Mouse (Mus musculus): ENCODE results near the gene Sbk2. TPM values are rescaled to one million over a fixed set of nuclear protein-coding genes. Genes with fewer than 3 reads are reported as not detected.
A peak's percentile ranks its signal among the peaks of the same experiment; 100 is the strongest.
"Not testable (repeated sequence)": the region's sequence is repeated elsewhere in the genome, so short reads cannot be mapped to it uniquely, and the experiment has no call there.

Gene Sbk2
- polyA plus RNA-seq (2014; fragmentation: Nextera tagmentation; extraction: Ambion mirVana), result not detected in 2 replicates

DNA sequence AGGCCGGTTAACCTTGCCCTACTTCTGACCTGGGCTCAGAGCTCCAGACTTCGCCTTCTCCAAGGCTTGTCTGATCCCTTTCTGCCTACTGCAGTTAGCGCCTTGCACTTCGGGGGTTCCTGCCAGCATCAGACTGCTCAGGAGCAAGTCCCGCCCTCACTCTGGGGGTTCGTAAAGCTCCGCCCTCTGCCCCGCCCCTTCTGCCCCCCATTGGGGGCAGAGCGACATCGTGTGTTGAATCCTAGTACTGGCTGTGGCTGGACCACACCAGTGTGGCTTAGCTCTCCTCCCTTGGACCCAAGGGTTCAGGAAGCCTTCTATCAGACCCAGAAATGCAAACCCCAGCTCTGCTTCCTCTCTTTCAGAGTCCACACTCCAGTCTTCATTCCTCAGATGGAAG, at the start of gene Sbk2:
Gene Sbk2, minus strand, starts transcription at position 135 of the 400 bp plus-strand sequence.
- Histone ChIP-seq H3K9me3 (ENCODE audit: control insufficient read depth, low read length) (no peaks in the 10 kb centered on the region), H3K36me3 (ENCODE audit: control insufficient read depth, insufficient read depth, low read length) (no peaks in the 10 kb centered on the region), H3K9ac (ENCODE audit: low read length) (no peak within 1 kb of the TSS), H3K4me2 (ENCODE audit: low read depth) (no peak within 1 kb of the TSS), H3K4me3 (ENCODE audit: low read depth, low read length) (no peak within 1 kb of the TSS), H3K4me1 (ENCODE audit: control insufficient read depth, insufficient read depth, low read length) (no peaks in the 10 kb centered on the region), H3K27ac (ENCODE audit: low read depth, low read length) (no peak within 1 kb of the TSS), H3K27me3 (ENCODE audit: control insufficient read depth, insufficient read depth, low read length) (no peaks in the 10 kb centered on the region)
- ATAC-seq (ENCODE audit: insufficient read depth, low FRiP score, low TSS enrichment) (0 out of 2 replicates have a peak, but pooled peaks have one; percentile 20), DNase-seq (ENCODE audit: low spot score) (peak; percentile 60)
- WGBS, result 4% methylated on average over 10 of the region's 10 CpGs

DNA sequence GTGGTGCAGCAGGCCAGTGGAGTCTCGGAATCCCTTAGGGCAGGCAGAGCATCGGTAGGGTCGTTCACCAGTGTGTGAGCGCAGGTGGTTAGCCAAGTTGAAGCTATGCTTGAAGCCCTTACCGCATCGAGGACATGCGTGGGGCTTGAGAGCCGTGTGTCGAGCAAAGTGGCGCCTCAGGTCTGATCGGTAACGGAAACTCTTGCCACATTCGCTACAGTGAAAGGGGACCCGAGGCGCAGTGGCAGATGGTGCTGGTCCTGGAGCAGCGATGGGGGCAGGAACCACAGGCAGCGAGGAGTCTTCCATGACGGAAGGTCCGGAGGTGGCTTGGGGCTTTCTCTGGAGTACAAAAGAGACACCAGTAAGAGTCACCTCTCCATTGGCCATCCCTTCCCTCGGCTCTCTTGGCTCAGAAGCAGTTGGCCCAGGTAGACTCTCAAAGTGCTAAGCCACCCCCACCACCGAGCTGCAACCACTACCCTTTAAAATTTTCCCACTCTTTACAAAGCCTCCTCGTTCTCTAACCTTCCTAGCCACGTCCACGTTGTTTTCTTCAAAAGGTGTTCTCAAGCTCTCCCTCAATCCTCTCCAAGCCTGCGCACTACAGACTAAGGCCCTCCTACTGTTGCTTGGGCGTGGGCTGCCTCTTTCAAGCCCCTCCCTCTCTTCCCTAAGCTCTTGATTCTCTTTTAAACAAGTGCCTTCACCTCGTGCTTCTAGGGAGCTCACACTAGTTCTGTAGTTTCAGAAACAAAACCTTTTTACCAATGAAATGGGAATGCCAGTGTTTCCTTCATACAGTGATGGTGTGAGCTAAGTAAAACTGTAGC, 48.7 kb upstream of the Sbk2 start:
- Histone ChIP-seq H3K27ac (ENCODE audit: low read depth, low read length) (no peak overlapping the region), H3K4me2 (ENCODE audit: low read depth) (no peak overlapping the region), H3K9ac (ENCODE audit: low read length) (no peak overlapping the region), H3K36me3 (ENCODE audit: control insufficient read depth, insufficient read depth, low read length) (peaks cover 34% of the 10 kb centered on the region), H3K9me3 (ENCODE audit: control insufficient read depth, low read length) (no peaks in the 10 kb centered on the region), H3K4me1 (ENCODE audit: control insufficient read depth, insufficient read depth, low read length) (peaks cover 7% of the 10 kb centered on the region; the same call in 1 of the 2 replicates), H3K27me3 (ENCODE audit: control insufficient read depth, insufficient read depth, low read length) (no peaks in the 10 kb centered on the region), H3K4me3 (ENCODE audit: low read depth, low read length) (no peak overlapping the region)
- ATAC-seq (ENCODE audit: insufficient read depth, low FRiP score, low TSS enrichment), result no peak
- 91% methylated on average over 27 of the region's 27 CpGs for WGBS
- no peak for DNase-seq (ENCODE audit: low spot score)

DNA sequence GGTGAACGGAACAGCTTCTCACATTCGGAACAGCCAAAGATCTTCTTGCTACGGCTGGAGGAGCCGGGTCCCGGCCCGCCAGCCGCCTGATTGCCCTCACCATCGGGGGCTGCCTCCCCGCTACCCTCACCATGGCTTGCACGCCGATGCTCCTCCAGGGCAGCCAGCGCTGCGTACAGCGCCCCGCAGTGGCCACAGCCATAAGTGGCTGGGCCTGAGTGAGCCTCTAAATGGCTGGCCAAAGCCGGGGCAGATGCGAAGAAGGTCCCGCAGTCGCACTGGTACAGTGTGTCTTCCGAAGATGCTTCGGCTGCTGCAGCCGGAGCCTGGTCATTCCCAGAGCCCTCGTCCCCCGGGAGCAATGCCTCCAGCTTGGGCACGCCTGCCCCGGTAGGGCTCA, 44.0 kb upstream of the Sbk2 start:
- no peak overlapping the region for H3K4me2 ChIP-seq (ENCODE audit: low read depth)
- H3K27ac ChIP-seq (ENCODE audit: low read depth, low read length), result no peak overlapping the region
- no peaks in the 10 kb centered on the region for H3K27me3 ChIP-seq (ENCODE audit: control insufficient read depth, insufficient read depth, low read length)
- no peak for ATAC-seq (ENCODE audit: insufficient read depth, low FRiP score, low TSS enrichment)
- DNase-seq (ENCODE audit: low spot score), result no peak
- H3K9me3 ChIP-seq (ENCODE audit: control insufficient read depth, low read length), result no peaks in the 10 kb centered on the region
- H3K9ac ChIP-seq (ENCODE audit: low read length), result no peak overlapping the region
- 0 out of 2 replicates have a peak, but pooled peaks cover under 1% of the 10 kb centered on the region for H3K4me1 ChIP-seq (ENCODE audit: control insufficient read depth, insufficient read depth, low read length)
- H3K36me3 ChIP-seq (ENCODE audit: control insufficient read depth, insufficient read depth, low read length), result peaks cover 40% of the 10 kb centered on the region
- H3K4me3 ChIP-seq (ENCODE audit: low read depth, low read length), result no peak overlapping the region
- 97% methylated on average over 26 of the region's 26 CpGs for WGBS

DNA sequence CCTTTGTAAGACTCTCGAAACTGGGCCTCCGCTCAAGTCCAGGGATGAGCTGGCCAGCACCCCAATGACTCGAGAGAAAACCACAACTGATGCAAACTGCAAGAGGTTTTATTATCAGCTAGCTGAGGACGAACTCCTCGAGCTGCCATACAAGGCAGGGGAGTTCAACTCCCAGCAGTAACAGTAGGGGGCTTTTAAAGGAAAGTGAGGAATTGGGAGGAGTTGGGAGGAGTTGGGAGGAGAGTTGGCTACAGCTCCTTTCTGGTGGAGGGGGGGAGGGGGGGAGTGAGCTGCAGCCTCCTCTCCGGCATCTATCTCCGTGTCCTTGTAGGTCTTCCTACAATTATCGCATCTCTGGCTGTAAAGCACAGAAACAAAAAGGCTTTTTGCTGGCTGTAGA, 38.7 kb upstream of the Sbk2 start:
- H3K36me3 ChIP-seq (ENCODE audit: control insufficient read depth, insufficient read depth, low read length); H3K27me3 ChIP-seq (ENCODE audit: control insufficient read depth, insufficient read depth, low read length); H3K9ac ChIP-seq (ENCODE audit: low read length); H3K4me2 ChIP-seq (ENCODE audit: low read depth); H3K4me1 ChIP-seq (ENCODE audit: control insufficient read depth, insufficient read depth, low read length); H3K4me3 ChIP-seq (ENCODE audit: low read depth, low read length); H3K27ac ChIP-seq (ENCODE audit: low read depth, low read length); H3K9me3 ChIP-seq (ENCODE audit: control insufficient read depth, low read length); DNase-seq (ENCODE audit: low spot score); ATAC-seq (ENCODE audit: insufficient read depth, low FRiP score, low TSS enrichment): not testable (repeated sequence)
- WGBS, result 72% methylated on average over 8 of the region's 8 CpGs

DNA sequence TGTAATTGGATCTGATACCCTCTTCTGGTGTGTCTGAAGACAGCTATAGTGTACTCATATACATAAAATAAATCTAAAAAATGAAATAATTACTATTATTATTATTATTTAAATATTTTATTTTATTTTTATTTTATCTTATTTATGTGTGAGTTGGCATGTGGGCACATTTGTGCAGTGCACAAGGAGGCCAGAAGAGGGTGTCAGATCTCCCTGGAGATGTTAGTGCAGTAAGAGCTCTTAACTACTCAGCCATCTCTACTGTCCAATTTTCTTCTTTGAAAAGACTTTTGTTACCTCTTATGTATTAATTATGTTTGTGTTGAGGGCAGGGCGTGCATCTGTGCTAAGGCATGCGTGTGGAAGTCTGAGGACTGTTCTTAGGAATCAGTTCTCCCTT, 35.7 kb upstream of the Sbk2 start:
- no peaks in the 10 kb centered on the region for H3K9me3 ChIP-seq (ENCODE audit: control insufficient read depth, low read length)
- ATAC-seq (ENCODE audit: insufficient read depth, low FRiP score, low TSS enrichment) (no peak), DNase-seq (ENCODE audit: low spot score) (no peak)
- no peak overlapping the region for H3K9ac ChIP-seq (ENCODE audit: low read length)
- H3K27ac ChIP-seq (ENCODE audit: low read depth, low read length), result no peak overlapping the region
- 65% methylated on average over 2 of the region's 2 CpGs for WGBS
- H3K4me3 ChIP-seq (ENCODE audit: low read depth, low read length), result no peak overlapping the region
- H3K4me1 ChIP-seq (ENCODE audit: control insufficient read depth, insufficient read depth, low read length), result peaks cover 10% of the 10 kb centered on the region
- H3K27me3 ChIP-seq (ENCODE audit: control insufficient read depth, insufficient read depth, low read length), result peaks cover 2% of the 10 kb centered on the region
- H3K36me3 ChIP-seq (ENCODE audit: control insufficient read depth, insufficient read depth, low read length), result no peaks in the 10 kb centered on the region
- no peak overlapping the region for H3K4me2 ChIP-seq (ENCODE audit: low read depth)

DNA sequence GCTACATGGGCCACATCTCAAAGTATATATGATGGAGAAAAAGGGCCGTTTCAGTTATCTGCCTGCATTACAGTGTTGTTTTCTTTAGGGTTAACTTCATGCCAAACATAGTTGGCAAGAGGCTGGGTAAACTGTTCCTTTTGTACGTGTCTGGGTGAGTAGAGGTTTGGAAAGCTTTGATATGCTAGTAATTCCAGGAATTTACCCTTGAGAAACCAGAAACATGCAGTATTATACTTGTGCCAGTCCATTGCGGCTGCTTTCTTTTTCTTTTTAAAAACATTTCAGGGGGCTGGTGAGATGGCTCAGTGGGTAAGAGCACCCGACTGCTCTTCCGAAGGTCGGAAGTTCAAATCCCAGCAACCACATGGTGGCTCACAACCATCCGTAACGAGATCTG, 32.7 kb upstream of the Sbk2 start:
- Histone ChIP-seq H3K9me3 (ENCODE audit: control insufficient read depth, low read length) (no peaks in the 10 kb centered on the region; the same call in 1 of the 2 replicates), H3K4me1 (ENCODE audit: control insufficient read depth, insufficient read depth, low read length) (peaks cover 17% of the 10 kb centered on the region), H3K4me3 (ENCODE audit: low read depth, low read length) (peak overlapping the region; percentile 72), H3K27me3 (ENCODE audit: control insufficient read depth, insufficient read depth, low read length) (peaks cover 19% of the 10 kb centered on the region), H3K27ac (ENCODE audit: low read depth, low read length) (no peak overlapping the region), H3K36me3 (ENCODE audit: control insufficient read depth, insufficient read depth, low read length) (peaks cover 7% of the 10 kb centered on the region), H3K9ac (ENCODE audit: low read length) (peak overlapping the region; percentile 91), H3K4me2 (ENCODE audit: low read depth) (peak overlapping the region; percentile 87)
- ATAC-seq (ENCODE audit: insufficient read depth, low FRiP score, low TSS enrichment), result no peak
- DNase-seq (ENCODE audit: low spot score), result no peak
- 71% methylated on average over 6 of the region's 8 CpGs for WGBS

DNA sequence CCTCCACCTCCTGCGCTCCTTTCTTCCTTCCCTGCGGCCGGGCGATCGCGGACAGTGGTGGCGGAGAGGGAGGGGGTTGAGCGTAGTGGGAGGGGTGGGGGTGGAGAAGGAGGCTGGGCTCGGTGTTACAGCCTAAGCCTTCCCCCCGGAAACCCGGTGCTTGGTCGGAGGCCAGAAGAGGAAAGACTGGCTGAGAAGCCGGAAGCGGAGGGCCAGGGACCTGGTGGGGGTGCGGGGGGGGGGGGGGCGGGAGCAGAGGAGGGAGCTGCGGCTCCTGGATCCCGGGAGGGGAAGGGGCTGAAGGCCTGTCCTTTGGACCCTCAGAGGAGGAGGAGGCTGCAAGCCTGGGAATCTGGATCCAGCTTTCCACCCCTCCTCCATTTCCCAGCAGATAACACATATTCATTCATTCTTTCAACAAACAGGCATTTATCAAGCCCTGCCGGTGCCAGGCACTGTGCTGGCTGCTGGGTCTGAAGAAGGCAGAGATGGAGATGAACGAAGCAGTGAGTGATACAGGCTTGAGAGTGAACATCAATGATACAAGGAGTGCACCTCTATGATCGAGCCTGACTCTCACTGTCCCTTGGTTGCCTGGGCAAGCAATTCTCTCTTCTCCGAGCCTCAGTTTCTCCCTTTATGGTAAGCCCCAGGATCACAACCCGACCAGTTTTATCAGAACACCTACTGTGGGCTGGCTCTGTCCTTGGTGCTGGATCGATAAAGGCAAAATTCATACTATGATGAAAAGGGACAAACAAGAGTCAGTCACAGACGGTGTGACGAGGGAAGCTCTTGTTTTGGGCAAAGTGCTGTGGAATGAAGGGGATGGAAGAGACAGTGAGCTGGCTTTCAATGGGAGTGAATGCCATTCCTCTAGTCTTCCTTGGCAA, 32.0 kb upstream of the Sbk2 start, which contains the start of gene Zfp579:
Gene Zfp579, minus strand, starts transcription at position 156 of the 893 bp plus-strand sequence.
- peak within 1 kb of the TSS; percentile 91 for H3K9ac ChIP-seq (ENCODE audit: low read length)
- peaks cover 17% of the 10 kb centered on the region for H3K4me1 ChIP-seq (ENCODE audit: control insufficient read depth, insufficient read depth, low read length)
- ATAC-seq (ENCODE audit: insufficient read depth, low FRiP score, low TSS enrichment) (peak; percentile 85), DNase-seq (ENCODE audit: low spot score) (peak; percentile 93)
- 8% methylated on average over 15 of the region's 26 CpGs for WGBS
- no peaks in the 10 kb centered on the region; the same call in 1 of the 2 replicates for H3K9me3 ChIP-seq (ENCODE audit: control insufficient read depth, low read length)
- H3K4me2 ChIP-seq (ENCODE audit: low read depth), result peak within 1 kb of the TSS; percentile 87
- H3K27ac ChIP-seq (ENCODE audit: low read depth, low read length), result peak within 1 kb of the TSS; percentile 21; the same call in 1 of the 2 replicates
- peaks cover 7% of the 10 kb centered on the region for H3K36me3 ChIP-seq (ENCODE audit: control insufficient read depth, insufficient read depth, low read length)
- peaks cover 19% of the 10 kb centered on the region for H3K27me3 ChIP-seq (ENCODE audit: control insufficient read depth, insufficient read depth, low read length)
- H3K4me3 ChIP-seq (ENCODE audit: low read depth, low read length), result peak within 1 kb of the TSS; percentile 72

DNA sequence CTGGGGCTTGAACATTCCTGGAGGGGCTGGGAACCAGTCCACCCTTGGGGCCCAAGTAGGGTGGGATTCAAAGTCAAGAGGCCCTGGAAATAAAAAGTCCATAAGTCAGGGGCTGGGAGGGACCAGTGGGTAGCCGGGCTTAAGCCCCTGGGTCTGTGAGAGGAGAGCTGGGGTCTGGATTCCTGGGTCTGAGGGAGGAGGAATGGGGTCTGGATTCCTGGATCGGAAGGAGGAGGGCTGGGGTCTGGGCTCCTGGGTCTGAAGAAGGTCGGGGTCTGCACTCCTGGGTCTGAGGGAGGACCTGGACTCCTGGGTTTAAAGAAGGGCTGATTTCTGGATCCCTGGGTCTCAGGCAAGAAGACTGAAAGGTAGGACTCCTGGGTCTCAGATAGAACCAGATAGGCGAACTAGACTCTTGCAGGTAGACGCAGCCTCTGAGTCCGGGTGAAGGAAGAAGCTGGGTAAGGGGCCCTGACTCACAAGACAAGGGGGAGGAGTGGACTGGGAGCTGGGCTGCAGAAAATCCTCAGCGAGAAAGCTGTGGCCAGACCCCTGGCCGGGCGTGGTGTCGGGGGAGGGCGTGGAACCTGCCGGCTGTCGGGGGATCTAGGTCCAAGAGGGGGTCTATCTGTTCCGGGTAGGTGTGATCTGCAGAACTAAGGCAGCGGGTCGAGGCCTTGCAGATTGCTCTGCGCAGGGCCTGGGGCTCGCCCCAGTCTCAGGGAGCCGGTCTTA, 31.2 kb upstream of the Sbk2 start:
- DNase-seq (ENCODE audit: low spot score) (peak; percentile 19), ATAC-seq (ENCODE audit: insufficient read depth, low FRiP score, low TSS enrichment) (peak; percentile 10)
- peak overlapping the region; percentile 72 for H3K4me3 ChIP-seq (ENCODE audit: low read depth, low read length)
- H3K4me1 ChIP-seq (ENCODE audit: control insufficient read depth, insufficient read depth, low read length), result peaks cover 17% of the 10 kb centered on the region
- no peaks in the 10 kb centered on the region; the same call in 1 of the 2 replicates for H3K9me3 ChIP-seq (ENCODE audit: control insufficient read depth, low read length)
- peaks cover 7% of the 10 kb centered on the region for H3K36me3 ChIP-seq (ENCODE audit: control insufficient read depth, insufficient read depth, low read length)
- no peak overlapping the region for H3K27ac ChIP-seq (ENCODE audit: low read depth, low read length)
- peaks cover 19% of the 10 kb centered on the region for H3K27me3 ChIP-seq (ENCODE audit: control insufficient read depth, insufficient read depth, low read length)
- 6% methylated on average over 19 of the region's 19 CpGs for WGBS
- peak overlapping the region; percentile 87 for H3K4me2 ChIP-seq (ENCODE audit: low read depth)
- H3K9ac ChIP-seq (ENCODE audit: low read length), result peak overlapping the region; percentile 91
